Mouse (Mus musculus): ENCODE results near the gene N4bp2l1.
"Not testable (repeated sequence)": the region's sequence is repeated elsewhere in the genome, so short reads cannot be mapped to it uniquely, and the experiment has no call there.

N4bp2l1 gene

DNA sequence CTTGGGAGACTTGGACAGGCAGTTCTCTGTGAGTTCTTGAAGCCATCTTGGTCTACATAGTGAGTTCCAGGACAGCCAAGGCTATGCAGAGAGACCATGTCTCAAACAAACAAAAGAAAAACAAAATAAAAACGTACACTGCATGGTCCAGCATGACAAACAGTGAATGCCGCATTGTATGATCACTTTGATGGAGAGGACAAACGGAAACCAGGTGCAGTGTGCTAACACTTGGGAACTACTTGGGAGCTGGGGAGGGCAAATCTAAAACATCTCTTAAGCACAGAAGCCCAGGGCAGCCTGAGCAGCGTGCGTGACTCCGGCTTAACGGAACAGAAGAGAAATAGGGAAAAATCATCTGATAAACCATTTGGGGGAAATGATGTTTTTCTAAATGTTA is at the start of gene N4bp2l1:
Gene N4bp2l1 (minus strand): TSS at position 101 of the 400 bp plus-strand sequence.
- DNase-seq = no peak

DNA sequence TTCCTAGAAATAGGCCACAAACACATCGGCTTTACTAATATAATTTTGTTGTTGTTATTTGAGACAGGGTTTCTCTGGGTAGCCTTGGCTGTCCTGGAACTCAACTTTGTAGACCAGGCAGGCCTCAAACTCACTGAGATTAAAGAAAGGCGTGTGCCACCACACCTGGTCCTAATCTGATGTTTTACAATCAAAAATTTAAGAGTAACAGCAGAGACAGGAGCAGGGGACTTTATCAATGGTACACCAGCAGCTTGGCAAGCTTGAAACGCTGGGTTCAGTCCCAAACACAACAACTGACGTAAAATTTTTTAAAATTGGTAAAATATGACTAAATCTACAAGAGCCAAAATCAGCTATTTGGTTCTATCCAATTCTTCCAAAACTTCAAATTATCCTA is 47.9 kb upstream of the N4bp2l1 start:
- DNase-seq = no peak

DNA sequence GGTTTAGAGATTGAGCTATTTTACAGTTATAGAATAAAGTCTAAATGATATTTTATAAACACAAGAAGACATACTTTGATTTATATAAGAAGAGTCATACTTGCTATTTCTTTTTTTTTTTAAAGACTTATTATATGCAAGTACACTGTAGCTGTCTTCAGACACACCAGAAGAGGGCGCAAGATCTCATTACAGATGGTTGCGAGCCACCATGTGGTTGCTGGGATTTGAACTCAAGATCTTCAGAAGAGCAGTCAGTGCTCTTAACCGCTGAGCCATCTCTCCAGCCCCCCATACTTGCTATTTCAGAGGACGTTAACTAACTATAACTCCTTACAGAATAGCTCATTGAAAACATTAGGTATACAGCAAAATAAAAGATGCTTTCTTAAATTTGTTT is 46.4 kb upstream of the N4bp2l1 start:
- DNase-seq = not testable (repeated sequence)

DNA sequence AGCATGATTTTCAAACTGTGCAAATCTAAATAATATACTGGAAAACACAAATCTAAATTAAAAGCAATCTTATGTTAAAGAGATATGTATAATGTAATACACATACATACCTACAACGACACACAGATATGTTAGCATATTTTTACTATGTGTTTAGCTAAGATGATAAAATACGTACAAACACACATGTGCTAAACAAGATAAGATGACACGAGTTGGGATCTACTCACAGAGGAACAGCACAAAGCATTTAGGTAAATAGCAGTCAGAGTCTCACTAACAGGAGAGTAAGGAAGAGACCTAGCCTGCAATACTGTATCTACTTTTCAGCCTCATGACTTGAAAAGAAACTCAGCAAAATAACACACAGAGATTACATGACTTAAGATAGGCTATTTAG is 44.5 kb upstream of the N4bp2l1 start:
- DNase-seq = no peak

DNA sequence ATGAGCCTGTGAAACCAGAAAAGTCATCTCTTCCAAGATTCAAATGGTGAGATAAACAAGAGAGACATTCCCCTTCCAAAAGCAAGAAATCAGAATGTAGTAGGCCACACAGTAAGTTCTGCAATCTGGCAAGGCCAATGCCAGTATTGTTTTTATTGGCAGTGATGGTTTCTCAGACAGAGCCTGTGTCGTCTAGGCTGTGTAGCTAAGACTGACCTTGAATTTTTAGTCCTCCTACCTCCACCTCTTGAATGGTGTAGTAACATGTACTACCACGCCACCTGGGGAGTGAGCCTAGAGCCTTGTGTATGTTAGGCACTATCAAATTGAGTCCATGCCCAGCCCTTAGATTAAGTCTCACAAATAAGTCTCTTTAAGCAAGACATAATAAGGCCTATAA is 32.7 kb upstream of the N4bp2l1 start:
- no peak for DNase-seq

DNA sequence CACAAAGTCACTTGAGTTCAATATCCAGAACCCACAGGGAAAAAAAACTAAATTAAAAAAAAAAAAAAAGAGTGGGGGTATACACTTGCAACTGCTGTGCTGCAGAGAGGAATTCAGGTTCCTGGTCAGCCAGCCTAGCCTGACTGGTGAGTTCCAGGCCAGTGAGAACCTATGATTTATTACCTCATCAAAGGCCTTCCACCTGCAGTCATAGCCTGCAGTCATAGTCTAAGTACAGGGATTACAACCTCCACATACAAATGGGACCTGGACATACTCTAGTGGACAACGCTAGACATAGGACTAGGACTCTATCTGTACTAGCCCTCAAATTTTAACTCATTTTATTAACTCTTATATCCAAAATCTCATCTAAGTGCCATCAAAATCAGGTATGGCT is 32.3 kb upstream of the N4bp2l1 start:
- DNase-seq = no peak

DNA sequence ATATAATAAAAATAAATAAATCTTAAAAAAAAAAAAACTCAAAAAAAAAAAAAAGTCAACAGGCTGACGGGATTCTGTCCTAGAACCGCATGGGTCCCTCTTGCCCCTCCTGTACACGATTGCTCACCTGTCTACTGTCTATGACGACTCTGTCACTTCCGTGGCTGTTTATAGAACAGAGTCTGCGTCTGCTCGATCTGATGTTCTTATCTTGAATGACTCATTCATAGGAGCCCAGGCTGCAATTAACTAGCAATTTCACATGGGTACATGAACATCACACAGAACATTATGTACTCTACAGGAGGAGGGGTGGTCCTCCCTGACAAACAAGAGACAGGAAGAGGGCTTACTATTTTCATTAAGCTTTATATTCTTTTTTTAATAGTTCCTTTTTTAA is 28.5 kb upstream of the N4bp2l1 start:
- no peak for DNase-seq

DNA sequence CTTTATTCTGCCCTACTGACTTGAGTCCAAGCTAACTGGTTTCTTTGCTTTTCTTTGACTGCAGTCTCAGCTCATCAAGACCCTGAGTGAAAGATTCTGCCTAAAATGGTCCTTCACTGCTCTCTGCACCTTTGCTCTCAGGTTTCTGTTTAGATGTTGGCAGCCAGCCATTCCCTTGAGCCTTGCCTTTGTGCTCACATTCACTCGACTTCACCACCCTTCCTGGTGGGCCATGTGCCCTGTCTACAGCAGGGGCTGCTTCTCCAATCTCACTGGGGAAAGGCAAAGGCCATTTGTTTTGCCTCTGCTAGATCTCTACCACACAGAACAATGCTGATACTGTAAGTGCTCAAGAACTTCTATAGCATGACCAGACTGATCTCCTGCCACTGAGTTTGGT is 25.8 kb upstream of the N4bp2l1 start:
- DNase-seq = no peak

DNA sequence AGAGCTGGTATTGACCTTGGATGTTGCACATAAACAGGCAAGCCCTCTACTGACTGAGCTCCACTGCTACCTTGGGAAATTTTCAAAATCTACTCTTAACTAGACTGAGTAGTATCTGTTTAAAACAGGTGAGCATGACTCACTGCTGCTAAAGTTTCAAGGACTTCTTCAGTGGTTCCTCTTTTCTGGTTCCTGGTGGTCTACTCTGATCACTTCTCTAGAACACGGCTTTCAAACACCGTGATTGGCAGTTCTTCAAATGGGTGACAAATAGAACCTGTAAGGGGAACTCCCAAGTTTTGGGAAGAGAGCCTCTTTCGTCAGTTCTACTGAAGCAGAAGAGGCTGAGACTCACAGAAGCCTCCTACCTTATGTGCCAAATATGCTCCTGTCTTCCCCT is 24.6 kb upstream of the N4bp2l1 start:
- DNase-seq = no peak

DNA sequence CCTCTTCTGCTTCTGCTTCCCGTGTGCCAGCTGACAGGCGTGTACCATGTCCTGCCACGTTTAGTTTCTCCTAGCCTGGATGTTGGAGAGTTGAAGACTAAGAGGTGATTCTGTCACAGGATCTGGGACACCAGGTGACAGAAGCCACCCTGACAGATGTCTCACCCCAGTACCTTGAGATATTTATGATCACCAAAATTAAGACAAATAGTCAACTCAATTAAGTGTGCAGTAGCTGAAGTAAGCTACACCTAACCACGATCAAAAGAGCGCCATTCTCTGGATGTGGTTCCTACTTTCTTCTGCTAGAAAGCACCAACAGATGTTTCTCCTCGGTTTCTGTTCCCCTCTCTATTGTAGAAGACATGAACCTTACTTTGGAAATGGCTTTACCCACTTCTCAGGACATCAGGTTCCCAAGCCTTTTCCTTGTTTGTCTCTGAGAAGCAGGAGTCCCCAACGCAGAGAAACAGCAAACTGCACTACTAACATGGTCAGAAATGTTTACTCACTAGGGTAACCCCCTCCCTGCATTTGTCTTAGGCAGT is 23.7 kb upstream of the N4bp2l1 start:
- DNase-seq = no peak

DNA sequence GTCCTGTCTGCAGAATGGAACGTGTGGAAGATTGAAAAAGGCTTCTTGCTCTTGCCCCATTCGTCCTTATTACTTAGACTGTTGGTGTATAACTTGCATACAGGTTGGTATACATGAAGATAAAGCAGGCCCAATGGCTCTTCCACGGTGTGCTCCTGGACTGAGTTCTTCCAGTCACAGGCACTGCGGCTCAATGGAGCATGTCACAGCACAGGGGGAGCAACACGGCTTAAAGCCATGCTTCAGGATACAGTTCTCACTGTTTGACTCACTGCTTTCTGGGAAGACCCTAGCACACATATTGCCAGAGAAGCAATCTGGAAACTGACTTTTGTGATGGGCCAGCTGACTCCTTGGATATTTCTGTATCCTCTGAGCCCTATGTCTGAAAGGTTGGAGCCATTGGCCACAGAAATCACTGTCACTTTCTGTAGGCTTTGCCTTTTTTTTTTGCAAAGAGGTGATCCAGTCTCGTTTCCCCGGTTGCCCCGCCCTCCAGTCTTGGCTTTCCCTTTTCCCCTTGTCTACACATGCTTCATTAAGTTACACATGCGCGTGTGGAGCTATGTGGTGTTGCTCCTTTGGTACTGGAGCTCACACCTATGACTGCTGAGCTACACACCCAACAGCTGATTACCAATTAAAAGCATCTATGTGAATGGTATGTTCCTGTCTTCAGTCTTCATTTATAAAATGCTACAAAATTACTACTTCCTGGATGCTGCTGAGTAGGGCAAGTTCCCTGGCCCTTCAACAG is 21.8 kb upstream of the N4bp2l1 start:
- DNase-seq = no peak

DNA sequence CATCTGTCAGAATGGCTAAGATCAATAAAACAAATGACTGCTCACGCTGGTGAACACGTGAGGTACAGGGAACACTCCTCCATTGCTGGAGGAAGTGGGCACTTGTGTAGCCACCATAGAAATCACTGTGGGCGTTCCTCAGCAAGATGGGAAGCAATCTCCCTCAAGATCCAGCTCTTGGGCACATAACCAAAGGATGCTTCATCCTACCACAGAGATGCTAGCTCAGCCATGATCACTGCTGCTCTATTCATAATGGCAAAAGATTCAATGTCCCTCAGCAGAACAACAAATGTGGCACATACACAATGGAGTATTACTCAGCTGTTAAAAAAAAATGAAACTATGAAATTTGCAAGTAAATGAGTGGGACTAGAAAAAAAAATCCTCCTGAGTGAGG is 19.7 kb upstream of the N4bp2l1 start:
- DNase-seq = no peak

DNA sequence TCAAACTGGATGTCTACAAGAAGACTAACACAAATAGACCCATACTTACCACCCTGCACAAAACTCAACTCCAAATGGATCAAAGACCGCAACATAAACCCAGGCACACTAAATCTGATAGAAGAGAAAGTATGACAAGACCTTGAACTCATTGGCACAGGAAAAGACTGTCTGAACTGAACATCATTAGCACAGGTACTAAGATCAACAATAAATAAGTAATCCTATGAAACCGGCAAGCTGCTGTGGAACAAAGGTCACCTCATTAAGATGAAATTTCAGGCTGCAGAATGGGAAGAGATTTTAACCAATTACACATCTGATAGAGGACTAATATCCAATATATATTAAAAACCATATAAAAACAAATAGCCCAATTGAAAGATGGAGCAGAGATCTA is 19.2 kb upstream of the N4bp2l1 start:
- DNase-seq = no peak

DNA sequence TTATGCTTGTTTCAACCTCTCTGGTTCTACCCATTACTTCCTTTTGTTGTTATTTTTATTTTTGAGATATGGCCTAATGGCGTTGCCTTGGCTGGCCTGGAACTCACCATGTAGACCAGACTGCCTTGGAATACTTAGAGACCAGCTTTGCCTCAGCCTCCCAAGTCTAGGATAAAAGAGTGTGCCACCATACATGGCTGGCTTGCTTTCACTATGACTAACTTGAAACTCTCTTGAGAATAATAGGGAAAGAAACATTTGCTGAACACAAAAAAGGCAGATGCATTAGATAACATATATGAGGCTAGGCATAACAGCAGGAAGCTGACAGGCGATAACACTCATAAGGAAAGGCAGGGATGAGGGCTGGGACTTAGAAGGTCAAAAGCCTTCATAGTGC is 17.1 kb upstream of the N4bp2l1 start:
- DNase-seq = no peak

DNA sequence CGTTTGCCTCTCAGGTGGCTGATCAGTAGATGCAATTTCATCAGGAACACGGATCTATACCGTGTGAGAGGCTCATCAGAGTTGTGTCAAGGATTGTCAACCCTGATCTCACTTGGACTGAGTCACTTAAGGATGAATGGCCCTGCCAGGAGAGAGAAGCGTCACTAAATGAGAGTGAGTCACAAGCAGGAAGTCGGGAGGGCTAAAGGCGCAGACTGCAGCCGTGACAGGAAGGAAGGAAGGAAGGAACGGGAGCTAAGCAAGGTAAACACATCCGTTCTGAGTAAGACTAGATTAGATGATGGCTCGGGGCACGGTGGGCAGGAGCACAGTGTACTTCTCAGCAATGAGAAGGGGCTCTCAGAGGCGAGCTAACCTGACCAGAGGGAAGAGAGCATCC is 14.7 kb upstream of the N4bp2l1 start:
- no peak for DNase-seq

DNA sequence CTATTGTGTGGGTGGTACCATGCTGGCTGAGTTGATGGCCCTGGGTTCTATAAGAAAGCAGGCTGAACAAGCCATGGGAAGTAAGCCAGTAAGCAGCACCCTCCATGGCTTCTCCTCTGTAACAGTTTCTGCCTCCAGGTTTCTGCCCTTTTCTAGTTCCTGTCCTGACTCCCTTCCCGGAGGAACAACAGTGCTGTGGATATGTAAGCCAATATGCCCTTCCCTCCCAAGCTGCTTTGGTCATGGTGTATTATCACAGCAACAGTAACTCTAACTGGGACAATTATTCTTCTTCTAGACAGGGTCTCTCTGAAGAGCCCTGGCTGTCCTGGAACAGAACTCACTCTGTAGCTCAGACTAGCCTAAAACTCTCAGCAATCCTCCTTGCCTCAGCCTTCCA is 14.1 kb upstream of the N4bp2l1 start:
- no peak for DNase-seq

DNA sequence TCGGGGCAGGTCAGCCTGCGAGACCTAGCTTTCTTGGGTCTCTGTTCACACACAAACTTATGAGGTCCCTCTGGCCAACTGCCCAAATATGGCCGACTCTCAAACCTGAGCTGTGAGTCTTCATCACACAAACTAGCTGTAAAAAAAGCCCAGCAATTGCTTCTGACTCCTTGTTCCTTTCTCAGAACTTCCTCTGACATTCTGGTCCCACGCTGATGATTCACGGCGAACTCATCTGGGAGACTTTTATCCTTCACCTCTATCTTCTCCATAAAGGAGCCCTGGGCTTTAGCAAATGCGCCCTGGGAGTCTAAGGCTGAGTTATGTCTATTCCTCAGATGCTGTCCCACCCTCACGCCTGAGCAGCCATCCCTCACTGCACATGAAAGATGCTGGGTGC is 10.6 kb upstream of the N4bp2l1 start:
- DNase-seq = no peak

DNA sequence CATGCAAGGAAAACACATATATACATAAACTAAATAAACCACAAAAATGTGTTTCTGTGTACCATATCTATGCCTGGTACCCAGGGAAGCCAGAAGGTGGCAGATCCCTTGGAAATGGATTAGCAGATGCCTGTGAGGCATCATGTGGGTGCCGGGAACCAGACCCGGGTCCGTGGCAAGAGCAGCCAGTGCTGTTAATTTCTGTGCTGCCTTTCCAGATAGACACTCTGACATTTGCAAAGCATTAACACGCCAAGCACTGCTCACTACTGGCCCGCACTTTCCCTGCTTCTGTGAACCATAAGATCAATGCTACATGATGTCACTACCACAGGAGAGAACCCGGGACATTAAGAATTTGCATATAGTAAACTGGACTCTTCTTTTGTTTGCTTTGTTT is 9.1 kb upstream of the N4bp2l1 start:
- DNase-seq = no peak

DNA sequence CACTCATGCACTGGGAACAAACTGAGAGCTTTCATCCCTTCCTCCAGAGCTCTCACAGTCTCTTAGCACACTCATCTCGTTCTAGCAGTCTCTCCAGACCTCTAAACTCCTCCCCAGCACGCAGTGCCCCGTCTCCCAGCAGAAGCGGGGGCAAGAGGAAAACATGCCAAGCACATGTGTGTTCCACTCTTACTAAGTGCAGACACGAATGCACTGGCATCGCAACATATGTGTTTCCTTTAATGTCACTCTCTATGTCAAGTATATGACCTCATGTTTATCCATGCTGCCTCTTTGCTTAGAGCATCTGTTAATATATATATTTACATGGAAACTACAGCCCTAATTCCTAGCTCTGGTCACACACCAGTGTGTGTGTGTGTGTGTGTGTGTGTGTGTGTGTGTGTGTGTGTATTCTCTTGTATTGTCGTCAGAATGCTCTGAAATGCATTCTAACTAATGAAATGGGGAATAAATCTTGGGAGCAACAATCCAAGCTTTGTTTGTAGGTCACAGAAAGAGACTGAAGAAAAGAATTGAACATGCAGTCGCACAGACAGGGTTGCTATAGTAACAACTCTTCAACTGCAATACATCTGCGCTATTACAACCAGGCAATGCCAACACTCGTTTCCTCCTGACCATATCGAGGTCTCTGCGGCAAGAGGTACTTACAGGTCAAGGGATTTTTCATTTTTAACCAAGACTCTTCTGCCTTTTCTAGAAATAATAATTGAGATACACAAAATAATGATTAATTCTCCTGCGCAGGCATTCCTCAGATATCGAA is 4.6 kb upstream of the N4bp2l1 start:
- no peak for DNase-seq

DNA sequence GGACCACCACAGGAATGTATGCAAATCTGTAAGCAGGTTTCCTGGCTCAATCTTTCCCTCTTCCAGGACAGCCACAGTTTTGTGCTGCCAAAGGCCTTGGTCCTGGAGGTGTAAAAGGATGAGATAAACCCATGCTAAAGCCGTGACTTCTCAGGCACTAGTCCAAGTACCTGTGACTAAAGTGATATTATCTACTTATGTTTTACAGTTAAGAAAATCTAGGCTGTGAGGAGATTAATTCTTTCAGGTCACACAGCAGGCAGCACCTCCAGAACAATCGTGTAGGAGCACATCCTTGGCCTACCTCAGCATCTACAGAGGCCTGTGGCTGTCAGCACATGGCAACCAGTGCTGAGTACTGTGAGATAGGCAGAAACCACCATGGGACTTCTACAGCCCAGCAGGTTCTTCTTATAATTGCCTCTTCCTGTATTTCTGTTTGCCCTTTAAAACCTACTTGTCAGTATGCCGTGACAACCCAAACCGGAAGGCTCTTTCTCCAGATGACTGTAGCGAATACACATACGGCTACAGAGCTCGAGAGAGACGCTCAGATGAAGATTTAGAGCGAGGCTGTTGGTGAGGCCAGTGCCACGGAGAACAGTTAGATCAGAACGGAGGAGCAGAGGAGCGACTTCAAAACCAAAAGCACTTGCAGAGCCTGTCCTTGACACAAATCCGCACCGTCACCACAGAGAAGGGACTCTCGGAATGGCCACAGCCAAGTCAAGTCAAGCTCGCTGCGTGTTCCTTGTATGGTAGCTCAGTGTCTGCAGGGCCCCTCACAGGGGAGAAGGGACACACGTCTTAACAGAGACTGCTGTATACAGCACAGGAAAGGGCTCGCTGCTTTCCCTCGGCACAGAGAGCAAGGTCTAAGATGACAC is 3.8 kb upstream of the N4bp2l1 start:
- DNase-seq = no peak

DNA sequence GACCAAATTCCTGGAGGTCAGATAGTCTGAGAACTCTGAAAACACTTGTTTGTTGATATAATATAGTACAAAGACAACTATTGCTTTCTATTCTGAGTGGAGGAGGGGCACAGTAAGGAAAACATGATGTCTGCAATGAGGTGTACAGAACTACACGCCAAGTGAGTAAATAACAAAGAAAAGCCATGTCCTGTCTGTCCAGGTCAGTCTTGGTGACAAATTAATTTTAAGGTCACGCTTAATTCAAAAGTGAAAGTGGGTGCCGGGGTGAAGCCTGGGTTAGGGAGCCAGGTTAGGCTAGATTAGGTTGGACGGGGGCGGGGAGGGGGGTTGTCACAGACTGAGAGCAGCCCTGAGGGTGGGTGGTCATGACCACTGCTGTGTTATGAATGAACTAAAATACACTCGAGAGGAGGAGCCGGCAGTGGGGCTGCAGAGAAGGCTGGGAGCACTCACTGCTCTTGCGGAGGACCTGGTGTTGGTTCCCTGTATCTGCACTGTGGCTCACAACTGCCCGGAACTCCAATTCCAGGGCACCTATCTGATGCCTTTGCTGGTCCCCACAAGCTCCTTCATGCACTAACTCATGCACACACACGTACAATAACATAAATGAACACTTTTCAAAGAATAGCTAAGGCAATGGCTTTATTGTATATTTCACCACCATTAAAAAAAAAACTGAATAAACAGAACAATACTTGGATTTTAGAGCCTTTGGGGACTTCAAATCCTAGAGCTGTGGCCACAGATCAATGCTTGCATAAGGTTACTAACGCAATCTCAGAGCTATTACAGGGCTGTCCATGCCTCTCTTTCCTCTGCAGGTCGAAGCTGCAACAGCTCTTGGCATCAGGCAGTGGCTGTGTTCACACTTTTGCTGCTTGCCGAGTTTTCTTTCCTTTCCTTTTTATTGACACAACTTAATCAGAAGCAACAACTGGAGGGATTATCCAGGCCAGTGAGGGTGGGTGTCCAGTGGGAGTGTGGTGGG is 2.6 kb upstream of the N4bp2l1 start:
- no peak for DNase-seq
